Mouse (Mus musculus): ENCODE data around the gene Mrtfb. TPM values are rescaled to one million over a fixed set of nuclear protein-coding genes. Genes with fewer than 3 reads are reported as not detected.

The Mrtfb gene
- polyA plus RNA-seq, 1 experiment from 2014 or later = 23.0 TPM

GRCm38 (mm10) chr16:13376947-13377486 lies 120.7 kb downstream of the Mrtfb start:
- Histone ChIP-seq H3K4me1 (peaks cover 5% of the 10 kb centered on the region), H3K27me3 (no peaks in the 10 kb centered on the region), H3K4me2 (replicated peaks) (no peak overlapping the region), H3K4me3 (no peak overlapping the region), H3K9me3 (no peaks in the 10 kb centered on the region), H3K27ac (no peak overlapping the region), H3K36me3 (peaks cover 7% of the 10 kb centered on the region), H3K9ac (no peak overlapping the region)
- no peak for ATAC-seq (ENCODE audit: low FRiP score, low read depth)
- 88% methylated on average over 7 of the region's 7 CpGs for WGBS

DNA sequence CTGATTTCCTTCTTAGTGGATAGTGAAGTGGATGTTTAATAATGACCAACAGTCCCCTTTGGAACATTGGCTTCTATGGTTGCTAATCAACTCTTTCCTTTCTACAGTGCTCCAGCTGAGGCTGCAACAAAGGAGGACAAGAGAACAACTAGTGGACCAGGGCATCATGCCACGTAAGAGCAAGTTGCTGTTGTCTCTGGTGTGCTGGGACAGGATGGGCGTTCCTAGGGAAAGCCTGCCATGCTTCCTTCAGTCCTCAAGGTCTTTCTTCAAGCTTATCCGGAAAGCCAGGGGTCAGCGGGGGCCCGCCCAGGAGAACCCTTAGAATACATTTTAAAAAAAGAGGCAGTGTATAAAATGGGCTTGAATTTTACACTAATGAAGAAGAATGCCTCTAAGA lies 121.9 kb downstream of the Mrtfb start:
- H3K36me3 ChIP-seq = peaks cover 11% of the 10 kb centered on the region
- no peaks in the 10 kb centered on the region for H3K27me3 ChIP-seq
- H3K27ac ChIP-seq = no peak overlapping the region
- ATAC-seq (ENCODE audit: low FRiP score, low read depth) = no peak
- H3K4me1 ChIP-seq = no peaks in the 10 kb centered on the region
- no peak overlapping the region for H3K4me2 ChIP-seq (replicated peaks)
- H3K9ac ChIP-seq = no peak overlapping the region
- no peak overlapping the region for H3K4me3 ChIP-seq
- no peaks in the 10 kb centered on the region for H3K9me3 ChIP-seq
- 94% methylated on average over 5 of the region's 5 CpGs for WGBS

DNA sequence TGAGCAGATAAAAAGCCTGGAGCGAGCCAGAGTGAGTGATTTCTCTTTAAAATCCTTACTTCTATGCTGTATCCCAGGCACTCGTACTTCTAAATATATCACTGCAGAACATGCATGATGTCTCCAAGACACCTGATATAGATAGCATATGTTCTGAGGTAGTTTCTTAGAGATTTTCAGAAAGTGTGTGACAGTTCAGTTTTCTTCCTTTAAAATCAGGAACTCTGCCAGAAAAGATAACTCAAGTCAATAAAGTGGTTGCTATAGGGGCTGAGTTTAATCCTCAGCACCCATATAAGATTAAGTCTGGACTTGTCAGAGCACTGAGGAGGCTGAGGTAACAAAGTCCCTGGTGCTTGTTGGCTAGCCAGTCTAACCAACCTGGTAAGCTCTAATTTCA lies 123.6 kb downstream of the Mrtfb start:
- Histone ChIP-seq H3K4me2 (replicated peaks) (no peak overlapping the region), H3K27ac (no peak overlapping the region), H3K9me3 (no peaks in the 10 kb centered on the region), H3K4me3 (no peak overlapping the region), H3K9ac (no peak overlapping the region), H3K27me3 (no peaks in the 10 kb centered on the region), H3K36me3 (peaks cover 27% of the 10 kb centered on the region), H3K4me1 (no peaks in the 10 kb centered on the region)
- 79% methylated on average over 2 of the region's 2 CpGs for WGBS
- no peak for ATAC-seq (ENCODE audit: low FRiP score, low read depth)

- no peaks in the 10 kb centered on the region for H3K27me3 ChIP-seq
- H3K4me3 ChIP-seq = no peak overlapping the region
- no peak overlapping the region for H3K4me2 ChIP-seq (replicated peaks)
- H3K27ac ChIP-seq = no peak overlapping the region
- ATAC-seq (ENCODE audit: low FRiP score, low read depth) = no peak
- WGBS = 95% methylated on average over 2 of the region's 2 CpGs
- no peaks in the 10 kb centered on the region for H3K4me1 ChIP-seq
- H3K36me3 ChIP-seq = peaks cover 46% of the 10 kb centered on the region
- H3K9me3 ChIP-seq = no peaks in the 10 kb centered on the region
- no peak overlapping the region for H3K9ac ChIP-seq
These were observed 125.5 kb downstream of the Mrtfb start for GRCm38 (mm10) chr16:13381771-13382170.

DNA sequence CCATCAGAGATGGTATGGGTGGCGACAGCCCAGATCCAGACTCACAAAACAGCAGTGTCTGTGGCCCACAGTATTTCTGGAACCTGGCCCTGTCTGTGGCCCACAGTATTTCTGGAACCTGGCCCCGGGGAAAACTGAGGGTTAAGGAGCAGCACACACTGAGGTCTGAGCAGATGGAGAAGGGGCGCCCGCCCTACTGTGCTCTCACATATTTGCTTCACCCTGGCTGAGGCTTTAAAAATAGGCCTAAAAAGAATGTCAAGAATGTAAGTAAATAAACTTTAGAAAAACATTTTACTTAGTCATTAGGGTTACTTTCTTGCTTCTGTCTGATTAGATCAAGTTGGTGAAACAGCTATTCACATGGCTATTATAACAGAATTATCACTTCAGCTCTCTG lies 131.0 kb downstream of the Mrtfb start:
- H3K36me3 ChIP-seq = peaks cover 68% of the 10 kb centered on the region
- H3K27me3 ChIP-seq = no peaks in the 10 kb centered on the region
- no peak overlapping the region for H3K27ac ChIP-seq
- no peak overlapping the region for H3K4me2 ChIP-seq (replicated peaks)
- H3K9ac ChIP-seq = no peak overlapping the region
- ATAC-seq (ENCODE audit: low FRiP score, low read depth) = no peak
- no peak overlapping the region for H3K4me3 ChIP-seq
- H3K4me1 ChIP-seq = no peaks in the 10 kb centered on the region
- H3K9me3 ChIP-seq = no peaks in the 10 kb centered on the region
- WGBS = 85% methylated on average over 4 of the region's 4 CpGs

GRCm38 (mm10) chr16:13400375-13400774 lies 144.1 kb downstream of the Mrtfb start:
- no peak overlapping the region for H3K4me2 ChIP-seq (replicated peaks)
- H3K9me3 ChIP-seq = no peaks in the 10 kb centered on the region
- H3K4me3 ChIP-seq = no peak overlapping the region
- H3K9ac ChIP-seq = no peak overlapping the region
- no peak for ATAC-seq (ENCODE audit: low FRiP score, low read depth)
- H3K27ac ChIP-seq = no peak overlapping the region
- H3K4me1 ChIP-seq = no peaks in the 10 kb centered on the region
- peaks cover 95% of the 10 kb centered on the region for H3K36me3 ChIP-seq
- no peaks in the 10 kb centered on the region for H3K27me3 ChIP-seq
- 69% methylated on average over 2 of the region's 2 CpGs for WGBS

- ATAC-seq (ENCODE audit: low FRiP score, low read depth) = no peak
- 65% methylated on average over 5 of the region's 5 CpGs for WGBS
These were observed 145.3 kb downstream of the Mrtfb start for GRCm38 (mm10) chr16:13401591-13401990.

DNA sequence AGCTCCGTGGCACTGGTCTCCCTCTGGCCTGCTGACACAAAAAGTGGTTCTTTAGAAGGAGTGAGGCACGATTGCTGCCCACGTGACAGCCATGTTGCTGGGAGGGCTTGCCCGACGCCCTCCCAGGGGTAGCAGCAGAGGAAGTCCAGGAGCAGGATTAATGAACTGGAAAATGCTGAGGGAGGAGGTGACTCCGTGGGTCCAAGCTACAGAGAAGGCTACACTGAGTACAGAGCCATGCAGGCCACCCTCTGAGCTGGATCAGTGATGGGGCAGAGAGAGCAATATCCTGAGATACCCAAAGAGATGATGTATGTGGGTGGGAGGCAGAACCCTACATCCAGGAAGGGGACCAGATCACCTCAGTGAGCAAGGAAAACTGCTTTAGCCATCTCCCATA lies 148.4 kb downstream of the Mrtfb start:
- no peak overlapping the region for H3K4me3 ChIP-seq
- H3K9ac ChIP-seq = no peak overlapping the region
- H3K36me3 ChIP-seq = peaks cover 92% of the 10 kb centered on the region
- no peaks in the 10 kb centered on the region for H3K27me3 ChIP-seq
- no peaks in the 10 kb centered on the region for H3K4me1 ChIP-seq
- WGBS = 81% methylated on average over 6 of the region's 6 CpGs
- H3K4me2 ChIP-seq (replicated peaks) = no peak overlapping the region
- ATAC-seq (ENCODE audit: low FRiP score, low read depth) = no peak
- no peaks in the 10 kb centered on the region for H3K9me3 ChIP-seq
- no peak overlapping the region for H3K27ac ChIP-seq

More at GRCm38 (mm10) chr16:13401591-13401990, 145.3 kb downstream of the Mrtfb start:
- H3K36me3 ChIP-seq = peaks cover 96% of the 10 kb centered on the region
- H3K4me3 ChIP-seq = no peak overlapping the region
- no peak overlapping the region for H3K4me2 ChIP-seq (replicated peaks)
- no peaks in the 10 kb centered on the region for H3K4me1 ChIP-seq
- no peaks in the 10 kb centered on the region for H3K27me3 ChIP-seq
- H3K9ac ChIP-seq = no peak overlapping the region
- H3K9me3 ChIP-seq = no peaks in the 10 kb centered on the region
- H3K27ac ChIP-seq = no peak overlapping the region

DNA sequence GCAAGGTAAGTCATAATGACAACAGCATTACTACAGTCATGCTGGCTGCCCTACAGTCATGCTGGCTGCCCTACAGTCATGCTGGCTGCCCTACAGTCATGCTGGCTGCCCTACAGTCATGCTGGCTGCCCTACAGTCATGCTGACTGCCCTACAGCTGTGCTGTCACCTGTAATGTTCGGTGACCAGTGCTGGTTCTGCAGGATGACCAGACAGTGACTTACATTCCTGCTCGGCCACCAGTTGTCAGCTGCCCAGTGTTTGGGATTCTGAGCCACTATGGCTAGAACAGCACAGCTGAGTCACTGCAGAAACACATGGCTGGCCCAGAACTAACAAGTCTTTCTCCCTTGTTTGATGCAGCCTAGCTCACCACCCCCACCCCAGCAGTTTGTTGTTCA lies 149.1 kb downstream of the Mrtfb start:
- 95% methylated on average over 2 of the region's 2 CpGs for WGBS
- H3K4me1 ChIP-seq = no peaks in the 10 kb centered on the region

DNA sequence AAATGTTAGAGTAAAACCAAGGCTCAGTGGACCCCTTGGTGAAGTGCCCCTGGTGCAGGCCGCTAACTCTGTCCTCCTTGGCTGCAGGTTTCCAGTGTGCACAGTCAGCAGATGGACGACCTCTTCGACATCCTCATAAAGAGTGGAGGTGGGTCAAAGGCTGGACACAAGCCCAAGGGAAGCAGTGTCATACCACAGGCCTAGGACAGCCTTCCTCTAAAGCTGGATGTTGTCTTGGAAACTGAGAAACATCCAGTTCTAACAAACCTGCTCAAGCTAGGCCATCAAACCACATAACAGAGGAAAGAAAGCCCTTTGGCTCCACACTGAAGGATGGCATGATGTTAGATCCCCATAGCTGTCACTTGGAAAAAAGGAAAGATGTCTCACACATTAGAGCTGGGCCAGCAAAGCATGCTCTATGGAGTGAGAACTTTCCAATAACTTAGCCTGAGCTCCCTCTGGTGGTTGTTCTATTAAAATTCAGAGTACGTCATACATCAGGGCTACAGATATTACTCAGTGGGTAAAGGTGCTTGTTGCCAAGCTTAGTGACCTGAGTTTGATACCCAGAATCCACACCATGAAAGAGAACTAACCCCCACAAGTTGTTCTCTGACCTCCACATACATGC lies 153.4 kb downstream of the Mrtfb start:
- no peak overlapping the region for H3K9ac ChIP-seq
- no peak overlapping the region for H3K4me3 ChIP-seq
- H3K4me1 ChIP-seq = no peaks in the 10 kb centered on the region
- peaks cover 10% of the 10 kb centered on the region; the same call in 1 of the 2 replicates for H3K9me3 ChIP-seq
- no peak overlapping the region for H3K4me2 ChIP-seq (replicated peaks)
- no peak overlapping the region; the same call in 1 of the 2 replicates for H3K27ac ChIP-seq
- H3K36me3 ChIP-seq = peaks cover 92% of the 10 kb centered on the region
- WGBS = 82% methylated on average over 4 of the region's 4 CpGs
- no peaks in the 10 kb centered on the region for H3K27me3 ChIP-seq
- ATAC-seq (ENCODE audit: low FRiP score, low read depth) = peak; percentile 73; the same call in 1 of the 2 replicates

More for the DNA sequence above, 149.1 kb downstream of the Mrtfb start:
- Histone ChIP-seq H3K27ac (no peak overlapping the region), H3K4me2 (replicated peaks) (no peak overlapping the region), H3K9ac (no peak overlapping the region), H3K4me3 (no peak overlapping the region), H3K9me3 (0 out of 2 replicates have a peak, but pooled peaks cover 1% of the 10 kb centered on the region), H3K27me3 (no peaks in the 10 kb centered on the region), H3K36me3 (peaks cover 92% of the 10 kb centered on the region)
- no peak for ATAC-seq (ENCODE audit: low FRiP score, low read depth)

GRCm38 (mm10) chr16:13410760-13411159 lies 154.5 kb downstream of the Mrtfb start:
- no peak overlapping the region for H3K27ac ChIP-seq
- H3K4me1 ChIP-seq = no peaks in the 10 kb centered on the region
- H3K36me3 ChIP-seq = peaks cover 90% of the 10 kb centered on the region
- H3K27me3 ChIP-seq = no peaks in the 10 kb centered on the region
- H3K4me2 ChIP-seq (replicated peaks) = no peak overlapping the region
- H3K9me3 ChIP-seq = peaks cover 10% of the 10 kb centered on the region; the same call in 1 of the 2 replicates
- WGBS = 83% methylated on average over 2 of the region's 2 CpGs
- no peak overlapping the region for H3K9ac ChIP-seq
- ATAC-seq (ENCODE audit: low FRiP score, low read depth) = no peak
- no peak overlapping the region for H3K4me3 ChIP-seq

DNA sequence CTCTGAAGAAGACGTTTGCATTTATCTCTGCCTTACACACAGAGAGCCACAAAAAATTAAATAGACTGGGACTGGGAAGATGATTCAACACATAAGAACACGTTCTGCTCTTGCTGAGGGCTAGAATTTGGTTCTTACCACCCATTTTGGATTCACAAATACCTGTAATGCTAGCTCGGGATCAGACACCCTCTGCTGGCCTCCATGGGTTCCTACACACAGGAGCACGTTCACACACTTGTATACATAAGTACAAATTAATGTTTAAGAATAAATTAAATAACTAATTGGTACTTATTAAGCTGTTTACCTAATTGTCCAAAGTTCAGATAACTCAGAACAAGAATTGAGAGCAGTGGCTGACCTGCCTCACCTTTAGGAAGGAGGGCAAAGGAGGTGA lies 155.2 kb downstream of the Mrtfb start:
- no peak overlapping the region for H3K27ac ChIP-seq
- 94% methylated on average over 4 of the region's 4 CpGs for WGBS
- ATAC-seq (ENCODE audit: low FRiP score, low read depth) = no peak
- H3K9ac ChIP-seq = no peak overlapping the region
- no peak overlapping the region for H3K4me2 ChIP-seq (replicated peaks)
- H3K36me3 ChIP-seq = peaks cover 83% of the 10 kb centered on the region
- H3K27me3 ChIP-seq = no peaks in the 10 kb centered on the region
- H3K4me3 ChIP-seq = no peak overlapping the region
- H3K9me3 ChIP-seq = peaks cover 10% of the 10 kb centered on the region; the same call in 1 of the 2 replicates
- H3K4me1 ChIP-seq = no peaks in the 10 kb centered on the region

DNA sequence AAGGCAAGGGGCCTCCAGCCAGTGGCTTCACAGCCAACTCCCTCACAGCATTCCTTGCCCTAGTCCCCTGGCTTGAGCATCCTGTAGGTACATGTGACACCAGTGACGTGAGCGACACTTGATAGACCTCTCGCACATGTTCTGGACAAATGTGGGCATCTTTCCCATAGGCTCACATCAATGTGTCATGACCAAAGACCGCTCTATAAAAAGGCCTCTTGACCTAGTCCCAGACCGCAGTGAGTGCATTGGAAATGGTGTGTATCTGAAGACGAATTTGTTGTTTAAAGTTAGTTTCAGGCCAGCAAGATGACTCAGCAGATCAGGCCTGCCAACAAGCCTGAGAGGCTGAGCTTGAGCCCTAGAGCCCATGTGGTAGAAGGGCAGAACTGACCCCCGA lies 158.3 kb downstream of the Mrtfb start:
- peaks cover 10% of the 10 kb centered on the region; the same call in 1 of the 2 replicates for H3K9me3 ChIP-seq
- no peak overlapping the region for H3K4me2 ChIP-seq (replicated peaks)
- ATAC-seq (ENCODE audit: low FRiP score, low read depth) = no peak
- no peaks in the 10 kb centered on the region for H3K4me1 ChIP-seq
- H3K27ac ChIP-seq = no peak overlapping the region
- WGBS = 90% methylated on average over 7 of the region's 7 CpGs
- H3K4me3 ChIP-seq = no peak overlapping the region
- no peak overlapping the region for H3K9ac ChIP-seq
- no peaks in the 10 kb centered on the region for H3K27me3 ChIP-seq
- peaks cover 65% of the 10 kb centered on the region for H3K36me3 ChIP-seq
